Mouse (Mus musculus) ES-Bruce4 (cell line): Measurements from ENCODE around the gene Apoa2. TPM values are rescaled to one million over a fixed set of nuclear protein-coding genes. Genes with fewer than 3 reads are reported as not detected.

Source experiments
- H3K27ac ChIP-seq: 2 replicates; pipeline ENCODE4 v1.5.1; 2012; ENCODE audit warnings: low read length, inconsistent platforms; ENCODE audit not compliant: insufficient read depth
- H3K27me3 ChIP-seq: 2 replicates; pipeline ENCODE4 v1.6.1; 2012; ENCODE audit warnings: mild to moderate bottlenecking, low read length, inconsistent platforms; ENCODE audit not compliant: control insufficient read depth, poor library complexity, insufficient read depth, severe bottlenecking
- H3K36me3 ChIP-seq: 2 replicates; pipeline ENCODE4 v1.6.1; 2012; ENCODE audit warnings: inconsistent platforms, mild to moderate bottlenecking, low read length, moderate library complexity; ENCODE audit not compliant: control insufficient read depth, poor library complexity, insufficient read depth, severe bottlenecking
- H3K4me1 ChIP-seq: one replicate; pipeline ENCODE4 v1.8.1; 2011; ENCODE audit warnings: low read length; ENCODE audit not compliant: control insufficient read depth, insufficient read depth
- H3K4me3 ChIP-seq: 2 replicates; pipeline ENCODE4 v1.5.1; 2011; ENCODE audit warnings: low read depth, mild to moderate bottlenecking, low read length
- H3K9ac ChIP-seq: 2 replicates; pipeline ENCODE4 v1.6.1; 2012; ENCODE audit warnings: low read depth, mild to moderate bottlenecking, inconsistent platforms; ENCODE audit not compliant: poor library complexity, severe bottlenecking
- H3K9me3 ChIP-seq: replicated peaks from 2 replicates; pipeline ENCODE4 v1.6.1; 2012; ENCODE audit warnings: mild to moderate bottlenecking, low read length, inconsistent platforms; ENCODE audit not compliant: control insufficient read depth, poor library complexity, insufficient read depth, severe bottlenecking
- CTCF ChIP-seq: IDR thresholded peaks from one replicate; pipeline ENCODE4 v1.8.1; 2011; ENCODE audit warnings: low read depth, low read length
- EP300 ChIP-seq: IDR thresholded peaks from 2 replicates; pipeline ENCODE4 v1.6.1; 2011; ENCODE audit warnings: low read depth, low read length; ENCODE audit not compliant: insufficient read depth
- POLR2A ChIP-seq: IDR thresholded peaks from one replicate; pipeline ENCODE4 v1.8.1; 2011; ENCODE audit warnings: low read length; ENCODE audit not compliant: insufficient read depth
- polyA plus RNA-seq: library from polyadenylated mRNA; stranded (reverse); fragments of >200 nt; gene quantifications from 2 replicates; pipeline ENCODE4 v1.2.4, GENCODE M21; 2011; ENCODE audit warnings: low read depth; ENCODE audit not compliant: missing spikeins, insufficient read depth, insufficient read length

Gene Apoa2
- polyA plus RNA-seq, 1 experiment: 19.1 TPM

DNA sequence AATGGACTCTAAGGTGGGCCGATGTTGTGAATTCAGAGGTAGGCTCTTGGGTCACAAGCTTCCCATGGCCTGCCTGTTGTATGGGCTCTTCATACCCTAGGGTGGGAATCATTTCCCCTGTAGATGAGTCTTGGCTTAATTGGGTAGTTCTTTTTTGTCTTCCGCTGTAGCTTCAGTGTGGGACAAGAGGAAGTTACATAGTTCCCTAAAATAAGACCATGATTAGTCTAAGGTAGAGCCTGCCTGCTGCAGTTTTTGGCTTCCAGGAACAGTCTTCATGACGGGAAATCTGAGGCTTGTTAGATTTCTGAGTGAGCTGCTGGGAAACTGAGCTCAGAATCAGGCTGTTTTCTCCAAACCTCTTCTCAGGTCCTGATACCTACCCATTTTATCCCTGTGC lies 47.2 kb downstream of the Apoa2 start:
- no peaks in the 10 kb centered on the region for H3K9me3 ChIP-seq
- H3K36me3 ChIP-seq: peaks cover 34% of the 10 kb centered on the region
- H3K4me1 ChIP-seq: peaks cover 1% of the 10 kb centered on the region
- no peak overlapping the region for H3K27ac ChIP-seq
- TF ChIP-seq EP300 (no peak), POLR2A (no peak), CTCF (no peak)
- no peaks in the 10 kb centered on the region for H3K27me3 ChIP-seq
- no peak overlapping the region for H3K9ac ChIP-seq
- no peak overlapping the region for H3K4me3 ChIP-seq

GRCm38 (mm10) chr1:171274171-171274570 lies 49.3 kb downstream of the Apoa2 start:
- Histone ChIP-seq H3K9ac (no peak overlapping the region), H3K27me3 (no peaks in the 10 kb centered on the region), H3K9me3 (no peaks in the 10 kb centered on the region), H3K27ac (no peak overlapping the region), H3K4me1 (peaks cover 1% of the 10 kb centered on the region), H3K4me3 (no peak overlapping the region), H3K36me3 (peaks cover 34% of the 10 kb centered on the region)
- TF ChIP-seq EP300 (no peak), CTCF (no peak), POLR2A (no peak)

DNA sequence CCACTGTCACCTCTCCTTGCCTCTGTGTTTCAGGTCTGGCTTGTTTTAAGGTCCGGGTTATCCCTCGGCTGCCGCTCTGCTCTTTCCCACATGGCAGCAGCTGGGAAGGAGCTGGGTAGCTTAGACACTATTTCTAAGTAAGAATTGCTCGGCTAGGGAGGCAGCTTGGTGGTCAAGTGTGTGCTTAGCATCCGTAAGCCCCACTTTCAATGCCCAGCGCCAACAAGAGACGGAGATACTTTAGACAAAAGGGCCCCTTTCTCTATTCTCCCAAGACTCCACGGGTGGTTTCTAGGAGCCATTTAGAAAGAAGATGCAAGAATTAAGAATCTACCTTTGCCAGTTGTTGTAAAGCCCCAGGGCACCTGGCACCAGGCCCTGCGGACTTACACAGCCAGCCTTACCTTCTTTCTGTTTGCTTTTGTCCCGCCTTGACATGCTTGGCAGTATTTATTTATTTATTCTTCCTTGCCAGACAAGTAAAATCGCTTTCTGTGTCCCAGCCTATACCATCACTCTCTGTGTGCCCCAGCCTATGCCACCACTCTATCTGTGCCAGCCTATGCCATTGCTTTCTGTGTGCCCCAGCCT lies 50.4 kb downstream of the Apoa2 start:
- Histone ChIP-seq H3K4me1 (peaks cover 1% of the 10 kb centered on the region), H3K9me3 (no peaks in the 10 kb centered on the region), H3K4me3 (no peak overlapping the region), H3K27ac (no peak overlapping the region), H3K27me3 (no peaks in the 10 kb centered on the region), H3K9ac (no peak overlapping the region), H3K36me3 (peaks cover 34% of the 10 kb centered on the region)
- no peak for TF ChIP-seq EP300
- no peak for TF ChIP-seq CTCF
- TF ChIP-seq POLR2A: no peak

Other genes with a start within 250 kb of the Apoa2 start
- gene Fcgr2b, start 248.5 kb upstream of the Apoa2 start, polyA plus RNA-seq: not detected in 2 replicates
- not detected in 2 replicates for gene Fcgr4, start 206.1 kb upstream of the Apoa2 start, polyA plus RNA-seq
- gene Fcgr3, start 160.1 kb upstream of the Apoa2 start, polyA plus RNA-seq: 0.78 and 0.87 TPM in 2 replicates
- 6.4 and 7.5 TPM in 2 replicates for gene Cfap126, start 111.1 kb upstream of the Apoa2 start, polyA plus RNA-seq
- 273 and 285 TPM in 2 replicates for gene Sdhc, start 74.5 kb upstream of the Apoa2 start, polyA plus RNA-seq
- gene Mpz, start 74.3 kb upstream of the Apoa2 start, polyA plus RNA-seq: 1.1 and 1.3 TPM in 2 replicates
- 0.37 and 0.70 TPM in 2 replicates for gene Pcp4l1, start 28.8 kb upstream of the Apoa2 start, polyA plus RNA-seq
- gene Nr1i3, start 11.1 kb upstream of the Apoa2 start, polyA plus RNA-seq: not detected in 2 replicates
- gene Tomm40l, start 2.5 kb upstream of the Apoa2 start, polyA plus RNA-seq: 18.3 and 25.1 TPM in 2 replicates
- 0.91 TPM in 1 of 2 replicates, not detected in the other for gene Fcer1g, start 9.3 kb downstream of the Apoa2 start, polyA plus RNA-seq
- gene Adamts4, start 25.4 kb downstream of the Apoa2 start, polyA plus RNA-seq: 3.5 and 4.3 TPM in 2 replicates
- 158 and 163 TPM in 2 replicates for gene Ndufs2, start 26.3 kb downstream of the Apoa2 start, polyA plus RNA-seq
- 59.7 and 64.8 TPM in 2 replicates for gene B4galt3, start 45.3 kb downstream of the Apoa2 start, polyA plus RNA-seq
- gene Ppox, start 56.1 kb downstream of the Apoa2 start, polyA plus RNA-seq: 23.8 and 25.2 TPM in 2 replicates
- gene Usp21, start 62.9 kb downstream of the Apoa2 start, polyA plus RNA-seq: 48.4 and 51.2 TPM in 2 replicates
- 59.8 and 66.0 TPM in 2 replicates for gene Ufc1, start 70.0 kb downstream of the Apoa2 start, polyA plus RNA-seq
- 45.2 and 49.8 TPM in 2 replicates for gene Dedd, start 104.1 kb downstream of the Apoa2 start, polyA plus RNA-seq
- gene Nit1, start 120.6 kb downstream of the Apoa2 start, polyA plus RNA-seq: 42.9 and 52.0 TPM in 2 replicates
- 177 and 182 TPM in 2 replicates for gene Pfdn2, start 120.6 kb downstream of the Apoa2 start, polyA plus RNA-seq
- 0.52 and 0.73 TPM in 2 replicates for gene Klhdc9, start 135.7 kb downstream of the Apoa2 start, polyA plus RNA-seq
- gene Nectin4, start 145.0 kb downstream of the Apoa2 start, polyA plus RNA-seq: 4.3 and 4.6 TPM in 2 replicates
- 0.78 and 1.1 TPM in 2 replicates for gene Arhgap30, start 163.9 kb downstream of the Apoa2 start, polyA plus RNA-seq
- gene Usf1, start 186.3 kb downstream of the Apoa2 start, polyA plus RNA-seq: 57.7 and 79.4 TPM in 2 replicates
- 9.9 TPM in 2 replicates for gene Tstd1, start 193.8 kb downstream of the Apoa2 start, polyA plus RNA-seq
- 123 and 146 TPM in 2 replicates for gene F11r, start 212.5 kb downstream of the Apoa2 start, polyA plus RNA-seq